Mouse (Mus musculus) lung, adult 2 months (tissue): ENCODE results near the gene Nipsnap1.

Experiments used
- CTCF ChIP-seq: fragments of 200-500 bp; IDR thresholded peaks from 2 replicates; pipeline ENCODE4 v1.5.1; 2011; ENCODE audit warnings: mild to moderate bottlenecking, low read length, control low read depth; ENCODE audit not compliant: insufficient read depth
- POLR2A ChIP-seq: fragments of 200-500 bp; IDR thresholded peaks from 2 replicates; pipeline ENCODE4 v1.6.1; 2011; ENCODE audit warnings: low read depth, mild to moderate bottlenecking, control low read depth, low read length, borderline replicate concordance; ENCODE audit errors: extremely low read depth

DNA sequence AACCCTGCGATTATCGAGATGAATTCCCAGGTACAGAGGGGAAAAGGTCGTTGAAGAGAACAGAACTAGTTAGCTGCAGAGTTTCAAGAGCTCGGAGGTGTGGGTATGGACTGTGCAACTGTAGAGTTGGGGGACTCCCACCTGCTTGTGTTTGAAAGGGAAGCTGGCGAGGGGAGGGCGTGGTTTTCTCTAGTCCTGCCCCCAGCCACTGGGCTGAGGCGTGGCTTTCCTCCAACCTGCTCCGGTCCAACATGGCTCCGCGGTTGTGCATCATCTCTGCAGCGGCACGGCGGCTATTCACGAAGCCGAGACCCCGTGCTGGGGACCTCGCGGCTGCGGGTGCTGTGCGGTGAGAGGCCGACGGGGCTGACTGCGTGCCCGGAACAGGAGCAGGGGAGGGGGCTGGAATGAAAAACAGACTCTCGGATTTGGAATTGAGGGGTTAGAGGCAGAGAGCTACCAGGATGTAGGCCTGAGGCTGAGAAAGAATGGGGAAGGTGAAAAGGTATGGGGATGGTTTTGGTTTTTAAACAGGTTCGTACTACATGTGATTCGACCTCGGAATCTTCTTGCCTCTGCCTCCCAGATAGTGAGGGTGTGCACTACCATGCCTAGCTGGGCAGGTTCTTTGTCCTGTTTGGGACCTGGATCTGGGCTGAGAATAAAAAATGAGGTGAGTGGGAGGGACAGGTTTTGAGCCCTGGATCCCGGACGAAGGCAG, at the start of gene Nipsnap1:
- TF ChIP-seq CTCF (no peak), POLR2A (peak; percentile 10; the same call in 1 of the 2 replicates)
